Mouse (Mus musculus) right cerebral cortex, adult 18-20 months (tissue): ENCODE measurements around the gene Pigyl.

Experiments used
- DNase-seq: peaks from one replicate; pipeline ENCODE4 v3.0.0; 2022; ENCODE audit warnings: mixed read lengths

The Pigyl gene

DNA sequence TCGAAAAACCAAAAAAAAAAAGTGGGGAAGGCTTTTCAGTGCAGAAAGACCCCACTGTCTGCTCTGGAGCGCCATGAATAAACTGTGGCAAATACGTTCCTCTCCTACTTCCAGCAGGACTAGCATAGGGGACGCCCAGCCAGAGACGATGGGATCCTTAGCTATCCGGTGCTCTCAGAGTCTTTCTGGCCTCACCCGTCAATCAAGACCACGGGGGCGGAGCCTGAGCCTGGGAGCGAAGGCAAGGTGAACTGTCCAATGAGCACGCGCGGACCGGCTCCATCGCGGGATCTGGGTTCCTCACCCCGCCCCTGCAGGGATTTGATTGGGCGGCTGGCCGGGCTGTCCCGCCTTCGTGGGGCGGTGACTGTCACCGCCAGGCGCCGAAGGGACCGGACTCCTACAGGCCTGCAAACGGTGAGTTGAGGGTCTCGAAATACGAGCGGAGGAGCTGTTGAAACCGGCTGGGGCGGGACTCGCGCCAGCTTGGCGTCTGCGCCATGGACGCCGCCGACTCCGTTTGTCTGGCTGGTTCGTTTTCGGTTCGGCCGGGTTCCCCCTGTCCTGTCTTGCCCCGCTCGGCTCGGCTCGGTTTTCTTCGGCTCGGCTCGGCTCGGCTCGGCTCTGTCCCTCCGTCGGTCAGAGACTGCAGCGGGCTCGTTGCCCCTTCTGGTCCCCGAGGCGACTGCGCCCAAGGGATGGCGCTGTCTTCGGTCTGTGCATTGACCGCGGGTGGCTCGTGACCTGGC, at the start of gene Pigyl:
Pigyl (plus strand) TSS at position 350 of the 749 bp plus-strand sequence.
- DNase-seq, result peak; percentile 99

DNA sequence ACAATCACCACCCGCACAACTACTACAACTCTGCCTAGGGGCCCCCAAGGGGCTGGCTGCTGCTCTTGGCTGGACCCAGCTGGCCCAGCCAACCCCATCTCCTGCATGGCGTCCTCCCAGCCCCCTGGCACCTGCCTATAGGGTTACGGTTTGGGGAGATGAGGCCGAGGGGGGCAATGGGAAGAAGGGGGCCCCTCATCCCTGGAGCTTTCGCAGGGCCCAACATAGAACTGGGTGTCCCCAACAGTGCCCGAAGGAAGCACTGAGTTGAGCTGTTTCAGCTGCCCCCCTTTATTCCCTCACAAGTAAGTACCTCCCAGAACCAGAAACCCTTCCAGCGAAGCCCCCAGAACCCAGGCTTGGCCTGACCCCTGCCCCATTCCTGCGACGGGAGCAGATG, 48.5 kb upstream of the Pigyl start:
- DNase-seq, result no peak

DNA sequence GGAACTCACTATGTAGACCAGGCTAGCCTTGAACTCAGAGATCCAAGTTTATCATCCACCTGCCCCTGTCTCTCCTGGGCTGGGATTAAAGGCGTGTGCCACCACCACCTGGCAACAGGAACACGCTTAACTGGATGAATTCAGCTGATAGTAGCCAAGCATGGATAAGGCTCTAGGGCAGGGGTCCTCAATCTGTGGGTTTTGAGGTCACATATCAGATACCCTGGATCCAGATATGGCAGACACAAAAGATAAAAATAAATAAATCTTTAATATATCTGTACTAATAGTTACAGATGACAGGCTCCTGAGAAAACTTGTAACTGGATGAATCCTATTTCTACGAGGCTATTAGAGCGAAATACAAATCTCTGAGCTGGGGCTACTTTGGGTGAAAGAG, 41.0 kb upstream of the Pigyl start:
- no peak for DNase-seq

DNA sequence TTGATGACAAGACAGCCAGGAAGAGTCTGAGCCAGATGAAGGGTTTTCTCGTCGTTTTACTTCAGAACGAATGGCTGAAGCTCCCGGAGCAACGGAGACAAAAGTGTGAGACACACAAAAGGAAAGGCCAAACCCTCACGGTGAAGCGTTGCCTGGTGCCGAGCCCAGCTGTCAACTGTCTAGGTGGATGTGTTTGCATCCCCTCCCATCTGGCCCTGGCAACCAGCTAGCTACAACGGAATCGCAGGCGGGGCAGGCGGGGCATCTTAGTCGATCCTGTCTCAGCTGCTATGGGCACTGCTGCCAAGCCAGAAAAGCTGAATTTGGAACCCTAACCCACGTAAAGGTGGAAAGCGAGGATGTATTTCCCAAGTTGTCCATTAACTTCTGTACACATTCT, 40.6 kb upstream of the Pigyl start:
- peak; percentile 13 for DNase-seq

DNA sequence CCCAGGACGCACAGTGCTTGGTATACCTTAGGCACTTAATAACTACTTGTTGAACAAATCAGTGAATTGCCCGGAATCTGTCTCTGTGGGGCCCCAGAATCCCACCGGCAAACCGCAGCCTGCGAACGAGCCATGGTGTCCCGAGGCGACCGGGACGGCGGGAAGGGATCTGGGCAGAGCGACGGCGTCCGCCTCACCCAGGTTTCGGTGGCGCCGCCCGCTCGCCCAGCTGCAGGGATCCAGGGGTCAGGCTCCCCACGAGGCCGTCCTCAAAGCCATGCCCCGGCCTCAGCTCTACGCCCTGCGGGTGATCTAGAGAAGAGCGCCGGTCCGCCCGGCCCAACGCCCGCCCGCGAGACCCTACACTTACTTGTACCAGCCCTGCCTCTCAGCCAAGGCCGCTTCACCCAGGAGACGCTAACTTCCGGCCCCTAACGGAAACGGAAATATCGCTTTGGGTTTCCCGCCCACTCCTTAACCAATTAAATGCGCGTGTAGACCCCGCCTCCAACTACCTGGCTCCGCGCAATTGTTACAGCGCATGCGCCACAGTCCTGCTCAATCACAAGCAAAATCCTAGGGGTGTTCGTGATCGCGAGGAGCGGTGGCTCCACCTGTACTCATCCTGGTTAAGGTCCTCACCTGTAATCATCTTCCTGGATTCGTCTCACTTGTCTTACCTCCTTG, 39.8 kb upstream of the Pigyl start, which contains the start of gene Elof1:
Elof1 (minus strand) TSS at position 433 of the 687 bp plus-strand sequence.
- peak; percentile 97 for DNase-seq

DNA sequence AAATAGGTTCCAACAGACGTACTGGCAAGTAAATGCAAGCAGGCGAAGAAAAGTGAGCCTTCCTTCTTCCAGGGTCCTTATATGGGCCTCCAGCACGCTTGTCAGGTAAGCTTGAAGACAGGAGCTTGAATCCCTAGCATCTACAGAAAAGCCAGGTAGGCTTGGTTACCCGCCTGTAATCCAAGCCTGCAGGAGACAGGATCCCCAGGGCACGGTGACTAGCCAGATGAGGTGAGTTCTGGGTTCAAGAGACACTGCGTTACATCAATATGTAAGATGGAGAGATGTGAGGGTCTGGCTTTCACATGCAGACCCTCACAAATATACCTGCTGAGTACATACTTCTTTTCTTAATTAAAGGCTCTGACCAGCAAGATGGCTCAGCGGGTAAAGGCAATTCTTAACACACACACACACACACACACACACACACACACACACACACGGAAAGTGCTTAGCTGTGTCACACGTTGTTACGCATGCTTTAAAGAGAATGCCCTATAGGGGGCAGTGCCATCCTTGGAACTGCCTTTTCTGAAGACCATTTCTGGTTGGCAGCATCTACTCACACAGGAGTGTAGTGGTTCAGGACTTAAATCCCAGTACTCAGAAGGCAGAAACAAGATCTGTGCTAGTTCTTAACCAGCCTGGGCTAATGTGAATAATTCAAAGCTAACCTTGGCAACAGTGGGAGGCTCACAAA, 38.7 kb upstream of the Pigyl start:
- DNase-seq, result peak; percentile 39

DNA sequence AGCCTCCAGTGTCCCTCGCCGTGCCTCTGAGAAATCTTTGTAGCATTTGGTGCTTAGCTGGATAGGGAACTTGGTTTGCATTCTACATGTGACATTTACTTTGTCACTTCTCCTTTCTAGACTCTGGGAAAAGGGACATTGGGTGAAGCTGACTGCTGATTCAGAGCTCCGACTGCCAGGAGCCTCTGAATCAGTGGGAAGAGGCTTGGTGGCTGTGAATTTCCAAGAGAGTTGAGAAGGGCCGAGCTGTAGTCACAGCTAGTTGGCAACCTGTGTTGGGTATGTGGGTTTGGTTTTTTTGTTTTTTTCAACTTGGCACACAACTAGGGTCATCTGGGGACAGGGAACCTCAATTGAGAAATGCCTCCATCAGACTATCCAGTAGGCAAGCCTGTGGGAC, 37.1 kb upstream of the Pigyl start:
- peak; percentile 71 for DNase-seq

DNA sequence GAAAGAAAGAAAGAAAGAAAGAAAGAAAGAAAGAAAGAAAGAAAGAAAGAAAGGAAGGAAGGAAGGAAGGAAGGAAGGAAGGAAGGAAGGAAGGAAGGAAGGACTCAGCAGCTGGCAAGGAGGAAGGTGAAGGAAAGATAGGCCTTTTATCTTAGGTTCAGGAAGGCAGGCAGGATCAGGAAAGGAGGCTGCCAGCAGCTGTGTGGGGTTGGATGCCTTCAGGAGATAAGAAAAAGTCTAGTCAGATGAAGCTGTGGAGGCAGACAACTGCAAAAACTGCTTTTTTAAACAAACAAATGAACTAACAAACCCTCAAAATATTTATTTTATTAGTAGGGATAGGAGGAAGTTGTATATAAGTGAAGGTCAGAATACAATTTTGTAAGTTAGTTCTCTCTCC, 35.1 kb upstream of the Pigyl start:
- no peak for DNase-seq

DNA sequence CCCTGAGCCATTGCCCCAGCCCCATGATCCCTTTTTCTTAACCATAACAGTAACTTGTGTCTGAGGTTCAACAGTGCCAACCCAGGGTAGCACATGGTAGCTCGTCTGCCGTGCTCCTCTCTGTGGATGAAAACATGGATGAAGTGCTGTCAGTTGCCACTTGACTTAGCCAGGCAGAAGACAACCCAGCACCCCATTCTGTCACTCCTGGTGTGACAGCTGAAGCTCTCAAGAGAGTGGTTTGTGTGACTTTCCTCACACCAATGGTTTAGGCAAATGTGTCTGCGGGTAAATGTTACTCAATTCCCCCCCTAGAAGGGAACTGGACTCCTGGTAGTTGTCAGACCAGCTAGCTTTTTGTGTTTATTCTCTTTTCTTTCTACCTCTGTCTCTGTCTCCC, 34.6 kb upstream of the Pigyl start:
- DNase-seq, result no peak

DNA sequence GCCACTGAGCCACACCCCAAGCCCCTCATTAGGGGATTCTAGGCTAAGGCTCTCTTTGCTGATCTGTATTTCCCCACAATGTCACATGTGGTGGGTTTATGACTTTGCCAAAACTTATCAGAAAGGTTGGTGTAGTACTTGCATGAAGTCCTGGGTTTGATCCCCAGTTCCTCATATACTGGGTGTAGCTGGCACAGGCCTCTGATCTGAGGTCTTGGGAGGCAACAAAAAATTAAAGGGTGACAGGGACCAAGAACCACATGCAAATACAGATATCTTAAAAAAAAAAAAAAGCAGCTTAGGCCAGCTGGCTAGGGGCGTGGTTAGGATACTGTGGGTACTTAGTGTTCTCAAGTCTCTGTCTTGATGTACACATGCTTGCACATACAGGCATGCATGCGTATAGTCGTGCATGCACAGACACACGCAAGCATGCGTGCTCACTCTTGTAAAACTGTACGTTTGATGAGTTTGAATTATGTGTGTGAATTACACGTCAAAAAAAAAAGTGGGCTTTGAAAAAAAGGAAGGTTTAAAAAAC, 33.5 kb upstream of the Pigyl start:
- no peak for DNase-seq

DNA sequence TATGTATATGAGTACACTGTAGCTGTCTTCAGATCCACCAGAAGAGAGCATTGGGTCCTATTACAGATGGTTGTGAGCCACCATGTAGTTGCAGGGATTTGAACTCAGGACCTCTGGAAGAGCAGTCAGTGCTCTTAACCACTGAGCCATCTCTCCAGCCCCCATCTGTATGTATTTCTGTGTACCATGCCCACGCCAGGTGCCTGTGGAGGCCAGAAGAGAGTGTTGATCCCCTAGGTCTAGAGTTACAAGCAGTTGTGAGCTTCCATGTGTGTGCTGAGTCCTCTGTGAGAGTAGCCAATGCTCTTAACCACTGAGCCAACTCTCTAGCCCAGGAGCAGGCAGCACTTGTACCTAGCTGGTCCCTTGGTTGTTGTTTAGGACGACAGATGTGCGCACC, 32.5 kb upstream of the Pigyl start:
- no peak for DNase-seq

DNA sequence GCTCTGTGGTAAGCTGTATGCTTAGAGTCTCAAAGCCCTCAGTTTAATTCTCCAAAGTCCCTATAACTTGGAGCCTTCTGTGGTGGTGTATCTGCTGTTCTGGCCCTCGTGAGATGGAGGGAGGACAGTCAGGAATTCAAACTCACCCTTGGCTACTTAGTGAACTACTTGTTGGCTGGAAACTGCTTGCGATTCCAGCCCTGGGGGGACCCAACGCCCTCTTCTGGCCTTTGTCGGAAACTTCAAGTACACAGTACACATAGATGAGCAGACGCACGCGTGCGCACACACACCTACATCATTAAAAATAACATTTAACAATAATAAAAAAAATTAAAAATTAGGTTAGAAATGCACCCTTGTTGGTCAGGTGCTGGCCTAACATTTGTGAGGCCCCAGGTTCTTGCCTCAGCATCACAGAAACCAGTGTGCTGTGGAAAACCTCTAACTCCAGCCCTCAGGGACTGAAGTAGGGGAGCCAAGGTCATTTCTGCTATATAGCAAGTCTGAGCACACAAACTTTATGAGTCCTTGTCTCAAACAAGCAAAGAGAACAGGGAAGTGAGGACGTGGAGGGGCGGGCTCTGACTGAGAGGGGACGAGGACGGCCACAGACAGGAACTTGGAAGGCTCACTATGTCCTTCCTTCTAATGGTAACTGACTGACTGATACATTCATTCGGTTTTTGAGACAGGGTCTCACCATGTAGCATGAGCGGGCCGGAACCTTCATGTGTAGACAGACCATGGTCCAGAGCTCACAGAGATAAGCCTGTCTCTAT, 31.2 kb upstream of the Pigyl start:
- DNase-seq, result no peak

DNA sequence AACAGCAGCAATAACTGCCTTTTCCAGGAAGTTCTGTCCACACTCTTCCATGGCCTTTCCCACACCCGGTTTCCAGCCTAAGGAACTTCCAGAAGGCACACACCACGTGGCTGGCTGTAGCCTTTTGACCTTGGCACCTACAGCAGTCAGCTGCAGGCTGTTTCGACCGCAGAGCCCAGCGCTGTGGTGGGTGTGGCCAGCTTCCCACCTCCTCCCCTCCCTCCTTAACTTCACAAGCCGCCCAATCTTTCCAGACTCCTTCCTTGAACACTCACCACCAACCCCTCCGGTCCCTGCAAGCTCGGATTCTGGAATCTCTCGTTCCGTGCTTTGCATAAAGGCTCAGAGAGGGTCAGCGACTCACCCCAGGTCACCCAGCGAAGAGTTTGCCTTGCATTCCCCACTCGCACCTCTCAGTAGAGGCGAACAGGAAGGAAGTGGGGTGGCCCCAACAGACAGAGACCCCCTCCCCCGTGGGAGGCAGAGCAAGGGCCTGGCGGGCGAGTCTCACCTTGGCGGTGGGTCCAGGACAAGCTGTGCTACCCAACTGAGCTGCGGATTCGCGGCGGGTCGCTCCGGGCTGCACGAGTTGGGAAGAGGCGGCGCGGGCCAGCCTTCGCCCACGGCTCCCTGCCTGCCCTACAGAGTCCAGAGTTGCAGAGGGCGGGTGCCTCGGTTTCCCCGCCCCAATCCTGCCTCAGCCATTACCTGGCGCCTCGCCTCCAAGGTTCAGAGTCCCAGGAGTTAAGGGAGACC, 25.2 kb upstream of the Pigyl start:
- DNase-seq, result no peak

DNA sequence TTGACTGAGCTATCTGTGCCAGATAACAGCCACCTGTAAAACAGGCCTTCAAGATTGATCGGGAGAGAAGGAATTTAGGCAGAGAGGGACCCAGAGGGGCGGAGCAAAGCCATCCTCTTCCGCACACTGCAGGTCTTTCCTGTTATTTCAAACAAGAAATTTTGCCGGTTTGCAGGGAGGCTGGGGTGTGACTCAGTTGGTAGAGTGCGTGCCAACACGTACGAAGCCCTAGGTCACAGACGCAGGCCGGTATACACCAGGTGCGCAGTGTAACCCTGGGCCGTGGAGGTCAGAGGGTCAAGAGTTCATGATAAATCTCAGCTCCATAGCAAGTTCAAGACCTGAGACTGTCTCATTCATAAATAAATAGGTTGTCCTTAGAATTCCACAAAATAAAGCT, 24.4 kb upstream of the Pigyl start:
- no peak for DNase-seq

DNA sequence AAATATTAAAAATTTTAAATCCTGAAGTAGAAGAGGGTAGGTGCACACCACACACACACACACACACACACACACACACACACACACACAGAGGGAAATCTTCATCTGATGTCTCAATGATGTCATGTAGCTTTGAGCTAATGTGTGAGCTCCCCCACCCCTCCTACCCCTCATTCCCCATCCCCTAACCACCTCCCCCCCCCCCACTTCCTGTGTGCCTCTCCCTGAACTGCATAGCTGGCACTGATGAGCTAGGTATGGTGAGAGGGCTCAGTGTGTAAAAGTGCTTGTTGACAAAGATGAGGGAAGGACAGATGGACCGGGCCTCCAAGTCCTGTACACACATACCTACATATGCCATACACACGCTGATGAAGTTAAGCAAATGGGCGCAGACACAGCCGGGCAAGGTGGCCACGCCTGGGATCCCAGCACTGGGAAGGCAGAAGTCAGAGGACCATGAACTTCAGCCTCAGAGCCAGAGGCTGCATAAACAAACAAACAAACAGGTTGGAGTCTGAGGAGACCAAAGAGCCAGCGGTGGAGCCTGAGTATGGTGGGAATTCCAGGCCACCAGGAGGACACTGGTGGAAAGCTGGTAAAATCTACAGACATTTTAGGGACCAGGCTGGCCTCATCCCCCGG, 22.3 kb upstream of the Pigyl start:
- no peak for DNase-seq

DNA sequence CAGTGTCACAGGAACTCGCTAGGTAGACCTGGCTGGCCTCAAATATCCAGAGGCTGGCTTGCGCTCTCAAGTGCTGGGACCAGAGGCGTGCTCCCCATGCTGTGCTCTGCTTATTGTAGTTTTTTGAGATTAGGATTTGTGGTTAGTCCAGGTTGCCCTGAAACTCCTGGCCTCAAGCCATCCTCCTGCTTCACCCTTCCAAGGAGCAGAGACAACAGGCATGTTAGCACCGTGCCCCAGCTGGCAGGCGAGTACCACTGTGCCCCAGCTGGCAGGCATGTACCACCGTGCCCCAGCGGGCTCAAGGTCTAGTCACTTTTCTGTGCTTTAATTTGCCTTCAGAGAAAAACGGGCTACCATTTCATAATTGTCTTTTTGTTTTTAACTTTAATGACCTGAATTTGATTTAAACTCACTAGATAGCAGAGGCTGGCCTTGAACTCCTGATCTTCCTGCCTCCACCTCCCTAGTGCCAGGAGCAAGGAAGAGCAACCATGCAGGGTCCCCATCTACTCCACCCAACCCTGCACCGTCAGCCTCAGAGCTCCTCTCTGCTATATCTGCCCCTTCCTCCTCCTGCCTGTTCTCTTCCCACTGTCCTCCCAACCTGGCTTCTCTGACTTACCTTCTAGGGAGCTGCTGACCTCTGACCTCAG, 21.5 kb upstream of the Pigyl start:
- no peak for DNase-seq

DNA sequence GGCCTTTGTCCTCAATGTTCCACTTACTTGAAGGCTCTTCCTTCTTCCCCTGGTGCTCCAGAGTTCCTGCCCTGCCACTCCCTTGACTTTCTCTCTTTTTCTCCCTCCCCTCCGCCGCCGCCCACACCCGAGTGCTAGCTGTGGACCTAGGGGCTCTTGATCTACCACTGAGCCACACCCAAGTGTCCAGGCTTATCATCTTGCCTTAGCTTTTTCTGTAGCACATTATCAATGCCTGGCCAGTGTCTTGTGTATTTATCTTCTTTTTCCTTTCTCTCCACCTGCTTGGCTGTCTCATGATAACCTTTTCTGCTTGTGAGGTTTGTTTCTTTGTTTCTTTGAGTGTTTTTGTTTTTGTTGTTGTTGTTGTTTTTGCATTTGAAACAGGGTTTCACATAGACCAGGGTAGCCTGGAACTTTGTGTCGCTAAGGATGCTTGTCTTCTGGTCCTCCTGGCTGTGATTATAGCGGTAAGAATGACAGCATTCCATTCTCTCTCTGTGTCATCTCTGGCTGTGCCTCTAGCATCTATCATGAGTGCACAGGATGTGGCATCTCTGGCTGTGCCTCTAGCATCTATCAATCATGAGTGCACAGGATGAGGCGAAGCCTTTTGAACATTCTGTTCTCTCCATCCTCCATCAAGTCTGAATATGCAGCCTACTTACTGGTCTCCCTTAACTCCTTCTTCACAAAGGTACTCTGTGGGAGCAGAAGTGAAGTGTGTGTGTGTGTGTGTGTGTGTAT, 20.8 kb upstream of the Pigyl start, which contains the start of gene Acp5:
Acp5 (minus strand) TSS at position 68 of the 747 bp plus-strand sequence.
- no peak for DNase-seq

DNA sequence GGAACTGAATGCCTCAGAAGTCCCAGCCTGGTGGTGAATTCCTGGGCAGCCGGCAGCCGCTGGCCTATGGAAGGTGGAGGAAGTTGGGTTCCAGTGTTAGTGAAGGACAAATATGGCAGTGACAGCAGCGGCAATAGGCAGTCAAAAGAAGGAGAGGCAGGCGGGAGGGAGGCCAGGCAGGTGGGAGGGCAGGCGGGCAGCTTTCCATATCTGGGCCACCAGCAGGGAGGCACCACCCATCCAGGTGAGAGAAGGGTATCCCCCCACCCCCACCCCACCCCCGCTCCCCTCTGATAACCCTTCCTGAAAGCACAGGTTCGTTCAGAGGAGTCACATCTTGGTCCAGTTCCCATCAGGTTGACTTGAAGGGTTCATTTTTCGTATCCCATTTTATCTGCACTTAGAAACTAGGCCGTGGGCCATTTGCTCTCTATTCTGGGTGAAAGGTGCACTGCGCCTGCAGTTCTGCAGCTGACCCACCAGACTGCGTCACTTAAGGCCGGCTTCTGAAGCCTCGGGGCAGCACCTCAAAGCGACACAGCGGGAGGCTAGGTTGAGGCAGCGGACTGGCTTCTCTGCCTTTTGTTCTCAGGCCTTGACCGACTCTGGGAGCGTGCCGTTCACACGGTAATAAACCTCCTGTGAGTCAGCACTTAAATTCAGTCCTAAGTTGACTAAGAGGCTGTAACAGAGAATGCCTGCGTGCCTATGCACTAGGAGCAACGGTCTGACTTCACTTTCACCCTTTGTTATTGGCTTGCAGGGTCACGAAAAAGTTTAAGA, 19.7 kb upstream of the Pigyl start:
- DNase-seq, result no peak

DNA sequence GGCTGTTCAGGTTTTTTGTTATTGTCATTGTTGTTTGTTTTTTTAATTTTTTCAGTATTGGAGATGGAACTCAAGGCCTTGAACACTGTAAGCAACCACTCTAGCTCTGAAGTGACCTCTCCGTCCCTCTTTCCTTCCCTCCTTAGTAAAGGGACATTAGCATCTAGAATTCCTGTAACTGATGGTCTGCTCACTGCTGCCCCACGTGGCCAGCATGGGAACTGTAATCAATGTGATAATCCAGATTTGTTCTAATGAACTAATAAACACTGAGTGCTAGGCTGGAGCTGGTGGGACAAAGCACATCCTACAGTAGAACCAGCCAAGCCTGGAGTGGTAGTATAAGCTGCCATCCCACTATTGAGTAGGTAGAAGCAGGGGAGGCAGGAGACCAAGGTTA, 18.2 kb upstream of the Pigyl start:
- no peak for DNase-seq
